Mouse (Mus musculus) hindbrain, embryonic 16.5 days (tissue): ENCODE results near the gene Nrm. TPM values are rescaled to one million over a fixed set of nuclear protein-coding genes. Genes with fewer than 3 reads are reported as not detected.

Experiments
- ATAC-seq: fragments of 200-750 bp; cut with Nextera tagmentation; 2 replicates; pipeline ENCODE4 v1.8.0; 2017; ENCODE audit warnings: moderate TSS enrichment, moderate library complexity
- H3K27ac ChIP-seq: fragments of 300-500 bp; sonication (generic); 2 replicates; pipeline ENCODE4 v1.5.1; 2014; ENCODE audit warnings: low read depth, mild to moderate bottlenecking, control low read depth, low read length, moderate library complexity
- H3K27me3 ChIP-seq: fragments of 300-500 bp; sonication (generic); replicated peaks from 2 replicates; pipeline ENCODE4 v1.6.1; 2014; ENCODE audit warnings: low read length; ENCODE audit not compliant: control insufficient read depth, insufficient read depth
- H3K36me3 ChIP-seq: fragments of 300-500 bp; sonication (generic); 2 replicates; pipeline ENCODE4 v1.6.1; 2014; ENCODE audit warnings: mild to moderate bottlenecking, low read length, moderate library complexity, mixed read lengths; ENCODE audit not compliant: control insufficient read depth, insufficient read depth
- H3K4me1 ChIP-seq: fragments of 300-500 bp; sonication (generic); 2 replicates; pipeline ENCODE4 v1.6.1; 2014; ENCODE audit warnings: low read depth, low read length; ENCODE audit not compliant: control insufficient read depth, insufficient read depth
- H3K4me2 ChIP-seq: fragments of 300-500 bp; sonication (generic); 2 replicates; pipeline ENCODE4 v1.6.1; 2014; ENCODE audit warnings: mild to moderate bottlenecking, low read length, control low read depth, moderate library complexity
- H3K4me3 ChIP-seq: fragments of 300-500 bp; sonication (generic); 2 replicates; pipeline ENCODE4 v1.5.1; 2014; ENCODE audit warnings: mild to moderate bottlenecking, low read length, control low read depth, moderate library complexity
- H3K9ac ChIP-seq: fragments of 300-500 bp; sonication (generic); 2 replicates; pipeline ENCODE4 v1.6.1; 2014; ENCODE audit warnings: low read depth, mild to moderate bottlenecking, control low read depth, low read length, moderate library complexity
- H3K9me3 ChIP-seq: fragments of 300-500 bp; sonication (generic); 2 replicates; pipeline ENCODE4 v1.6.1; 2014; ENCODE audit warnings: mild to moderate bottlenecking, low read length, moderate library complexity; ENCODE audit not compliant: control insufficient read depth
- WGBS: fragments of 180-500 bp; shearing (Covaris S2); extraction: QIAGEN DNeasy Blood & Tissue Kit; methylation state at CpG from one replicate; pipeline ENCODE4 v1.1.7; 2014; 5-methylcytosine and 5-hydroxymethylcytosine counted together
- polyA plus RNA-seq: library from polyadenylated mRNA; unstranded; fragments of >200 nt; fragmentation: Nextera tagmentation; extraction: Ambion mirVana; gene quantifications from 2 replicates; pipeline ENCODE4 v1.2.1, GENCODE M21; 2015

Nrm gene
- polyA plus RNA-seq, 1 experiment from 2014 or later = 20.8 TPM

- Histone ChIP-seq H3K4me2 (no peak overlapping the region), H3K9ac (no peak overlapping the region), H3K27me3 (no peaks in the 10 kb centered on the region), H3K9me3 (no peaks in the 10 kb centered on the region), H3K36me3 (peaks cover 38% of the 10 kb centered on the region), H3K4me1 (peaks cover 35% of the 10 kb centered on the region), H3K27ac (no peak overlapping the region), H3K4me3 (no peak overlapping the region)
- WGBS = 65% methylated on average over 8 of the region's 8 CpGs
- ATAC-seq = no peak
These were observed 28.5 kb upstream of the Nrm start for GRCm38 (mm10) chr17:35832400-35833238.

GRCm38 (mm10) chr17:35833239-35833751, 27.8 kb upstream of the Nrm start:
- Histone ChIP-seq H3K27me3 (no peaks in the 10 kb centered on the region), H3K9ac (no peak overlapping the region), H3K36me3 (peaks cover 35% of the 10 kb centered on the region), H3K4me2 (no peak overlapping the region), H3K4me1 (peaks cover 35% of the 10 kb centered on the region), H3K9me3 (no peaks in the 10 kb centered on the region), H3K4me3 (no peak overlapping the region), H3K27ac (no peak overlapping the region)
- no peak for ATAC-seq
- 24% methylated on average over 5 of the region's 5 CpGs for WGBS

- no peak overlapping the region for H3K27ac ChIP-seq
- no peaks in the 10 kb centered on the region for H3K27me3 ChIP-seq
- H3K4me1 ChIP-seq = peaks cover 35% of the 10 kb centered on the region
- no peak for ATAC-seq
- no peaks in the 10 kb centered on the region for H3K9me3 ChIP-seq
- peaks cover 35% of the 10 kb centered on the region for H3K36me3 ChIP-seq
- H3K4me2 ChIP-seq = peak overlapping the region; percentile 5
- 52% methylated on average over 5 of the region's 5 CpGs for WGBS
- H3K4me3 ChIP-seq = no peak overlapping the region
- no peak overlapping the region for H3K9ac ChIP-seq
These were observed 27.2 kb upstream of the Nrm start for GRCm38 (mm10) chr17:35833894-35834293.

GRCm38 (mm10) chr17:35834696-35835422, 26.3 kb upstream of the Nrm start:
- peaks cover 35% of the 10 kb centered on the region for H3K36me3 ChIP-seq
- H3K4me2 ChIP-seq = peak overlapping the region; percentile 74
- peak overlapping the region; percentile 77 for H3K4me3 ChIP-seq
- H3K9ac ChIP-seq = peak overlapping the region; percentile 38
- no peak for ATAC-seq
- H3K9me3 ChIP-seq = no peaks in the 10 kb centered on the region
- no peaks in the 10 kb centered on the region for H3K27me3 ChIP-seq
- WGBS = 71% methylated on average over 26 of the region's 26 CpGs
- H3K27ac ChIP-seq = peak overlapping the region; percentile 16; the same call in 1 of the 2 replicates
- H3K4me1 ChIP-seq = peaks cover 39% of the 10 kb centered on the region

GRCm38 (mm10) chr17:35835424-35836140, 25.5 kb upstream of the Nrm start:
- peak overlapping the region; percentile 77 for H3K4me3 ChIP-seq
- H3K4me1 ChIP-seq = peaks cover 37% of the 10 kb centered on the region
- H3K36me3 ChIP-seq = peaks cover 35% of the 10 kb centered on the region
- H3K9me3 ChIP-seq = no peaks in the 10 kb centered on the region
- 73% methylated on average over 26 of the region's 26 CpGs for WGBS
- peak overlapping the region; percentile 74 for H3K4me2 ChIP-seq
- ATAC-seq = no peak
- H3K9ac ChIP-seq = peak overlapping the region; percentile 48
- H3K27me3 ChIP-seq = no peaks in the 10 kb centered on the region
- H3K27ac ChIP-seq = peak overlapping the region; percentile 16; the same call in 1 of the 2 replicates

- H3K27ac ChIP-seq = peak overlapping the region; percentile 95
- H3K4me2 ChIP-seq = peak overlapping the region; percentile 74
- peak overlapping the region; percentile 77 for H3K4me3 ChIP-seq
- 7% methylated on average over 24 of the region's 24 CpGs for WGBS
- peak overlapping the region; percentile 96 for H3K9ac ChIP-seq
- ATAC-seq = no peak
- H3K9me3 ChIP-seq = no peaks in the 10 kb centered on the region
- H3K36me3 ChIP-seq = peaks cover 28% of the 10 kb centered on the region
- peaks cover 37% of the 10 kb centered on the region for H3K4me1 ChIP-seq
- no peaks in the 10 kb centered on the region for H3K27me3 ChIP-seq
These were observed 24.7 kb upstream of the Nrm start for GRCm38 (mm10) chr17:35836178-35836965.

- H3K9ac ChIP-seq = peak overlapping the region; percentile 96
- H3K27me3 ChIP-seq = no peaks in the 10 kb centered on the region
- peak overlapping the region; percentile 95 for H3K27ac ChIP-seq
- ATAC-seq = peak; percentile 21
- H3K36me3 ChIP-seq = peaks cover 27% of the 10 kb centered on the region
- H3K4me1 ChIP-seq = peaks cover 38% of the 10 kb centered on the region
- H3K4me3 ChIP-seq = peak overlapping the region; percentile 77
- H3K4me2 ChIP-seq = peak overlapping the region; percentile 74
- H3K9me3 ChIP-seq = no peaks in the 10 kb centered on the region
- 0% methylated on average over 3 of the region's 25 CpGs for WGBS
These were observed 24.1 kb upstream of the Nrm start for GRCm38 (mm10) chr17:35836991-35837422.

GRCm38 (mm10) chr17:35837487-35837886, 23.6 kb upstream of the Nrm start:
- no peaks in the 10 kb centered on the region for H3K27me3 ChIP-seq
- no peaks in the 10 kb centered on the region for H3K9me3 ChIP-seq
- peak overlapping the region; percentile 96 for H3K9ac ChIP-seq
- H3K27ac ChIP-seq = peak overlapping the region; percentile 95
- peak overlapping the region; percentile 74 for H3K4me2 ChIP-seq
- peak overlapping the region; percentile 77 for H3K4me3 ChIP-seq
- 1% methylated on average over 18 of the region's 18 CpGs for WGBS
- peaks cover 43% of the 10 kb centered on the region for H3K4me1 ChIP-seq
- H3K36me3 ChIP-seq = peaks cover 25% of the 10 kb centered on the region
- ATAC-seq = no peak
